Mouse (Mus musculus) right cerebral cortex, postnatal 14 days (tissue): ENCODE data around the gene Rps10.

Source experiments
- DNase-seq: peaks from one replicate; pipeline ENCODE4 v3.0.0; 2022

Gene Rps10

DNA sequence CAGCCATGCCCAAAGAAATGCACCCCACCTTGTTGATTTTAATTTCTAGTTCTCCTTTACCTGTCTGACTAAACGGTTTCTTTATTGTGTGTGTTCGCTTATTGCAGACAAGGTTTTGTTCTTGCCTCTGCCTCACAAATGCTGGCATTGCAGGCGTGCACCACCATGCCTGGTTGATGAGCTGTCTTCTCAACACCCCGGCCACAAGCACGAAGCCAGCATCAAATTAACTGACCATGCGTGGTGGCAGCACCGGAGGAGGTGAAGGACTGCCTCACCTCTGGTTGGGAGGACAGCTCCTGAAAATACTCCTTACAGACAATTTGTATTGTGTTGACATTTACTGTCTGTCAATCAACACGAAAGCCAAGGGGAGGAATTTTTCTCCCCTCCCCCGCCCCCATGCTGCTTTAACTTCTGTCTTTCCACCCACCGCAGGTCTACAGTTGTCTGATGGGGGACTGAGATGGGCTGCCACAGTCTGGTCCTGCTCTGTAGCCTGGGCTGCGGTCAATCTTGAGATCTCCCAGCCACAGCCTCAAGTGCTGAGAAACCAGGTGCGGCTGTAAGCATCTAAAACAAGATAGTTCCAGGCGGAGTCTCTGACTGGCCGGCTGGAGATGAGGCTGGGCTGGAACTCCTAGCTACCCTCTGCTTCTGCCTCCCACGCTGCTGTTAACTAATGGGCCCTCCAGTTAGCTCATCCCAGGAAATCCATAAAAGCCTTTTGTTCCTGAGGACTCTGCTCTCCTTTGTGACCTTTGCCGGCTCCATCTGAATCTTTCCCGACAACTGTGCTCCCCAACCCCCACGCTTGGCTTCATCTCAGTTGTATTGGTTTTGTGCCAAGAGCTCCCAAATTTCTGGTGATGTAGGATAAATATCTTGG is at the start of gene Rps10:
Gene Rps10, minus strand, starts transcription at position 538 of the 889 bp plus-strand sequence.
- DNase-seq: no peak

DNA sequence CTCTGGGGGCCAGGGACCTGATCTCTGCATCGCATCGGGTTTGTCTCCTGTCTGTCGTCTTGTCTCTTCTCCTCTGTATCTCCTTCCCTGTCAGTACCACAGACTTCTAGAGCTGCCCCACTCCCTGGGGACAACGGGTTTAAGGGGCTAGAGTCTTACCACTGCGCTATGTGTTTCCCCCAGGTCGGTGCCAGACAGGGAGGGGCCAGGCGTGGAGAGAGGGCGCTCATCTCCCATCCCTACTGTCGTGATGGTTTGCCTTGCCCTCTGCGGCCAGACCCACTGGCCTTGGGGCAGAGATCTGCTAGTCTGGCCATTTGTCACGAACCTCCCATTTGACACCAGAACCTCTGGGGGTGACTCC is 49.1 kb upstream of the Rps10 start:
- DNase-seq: no peak

DNA sequence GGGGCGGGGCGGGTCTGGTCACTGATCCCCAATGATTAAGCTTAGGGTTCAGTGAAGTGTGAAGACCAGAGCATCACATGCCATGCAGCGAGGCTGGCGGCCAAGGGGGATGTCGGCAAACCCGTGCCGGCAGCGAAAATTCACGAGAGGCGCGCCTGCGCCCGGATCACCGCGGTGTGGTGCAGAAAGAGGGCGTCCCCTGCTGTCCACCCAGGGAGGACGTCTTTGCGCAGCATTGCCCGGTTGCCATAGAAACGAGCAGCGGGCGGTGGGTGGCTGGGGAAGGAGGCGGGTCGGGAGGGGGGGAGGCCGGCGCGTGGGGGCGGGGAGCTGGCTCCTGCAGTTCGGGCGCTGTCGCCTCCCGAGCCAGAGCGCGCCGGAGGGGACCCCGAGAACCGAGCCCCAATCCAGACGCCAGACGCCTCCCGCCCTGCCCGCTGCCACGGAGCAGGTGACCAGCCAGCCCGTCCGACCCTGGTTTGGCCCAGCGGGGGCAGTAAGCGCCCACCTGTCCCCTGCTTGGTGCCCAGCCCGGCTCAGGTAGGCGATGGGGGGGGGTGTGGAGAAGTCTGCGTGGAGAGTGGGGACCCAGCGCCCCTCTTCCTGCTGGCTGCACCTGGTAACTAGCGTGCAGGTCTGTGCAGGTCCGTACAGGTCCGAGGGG is 48.5 kb upstream of the Rps10 start:
- peak; percentile 90 for DNase-seq

DNA sequence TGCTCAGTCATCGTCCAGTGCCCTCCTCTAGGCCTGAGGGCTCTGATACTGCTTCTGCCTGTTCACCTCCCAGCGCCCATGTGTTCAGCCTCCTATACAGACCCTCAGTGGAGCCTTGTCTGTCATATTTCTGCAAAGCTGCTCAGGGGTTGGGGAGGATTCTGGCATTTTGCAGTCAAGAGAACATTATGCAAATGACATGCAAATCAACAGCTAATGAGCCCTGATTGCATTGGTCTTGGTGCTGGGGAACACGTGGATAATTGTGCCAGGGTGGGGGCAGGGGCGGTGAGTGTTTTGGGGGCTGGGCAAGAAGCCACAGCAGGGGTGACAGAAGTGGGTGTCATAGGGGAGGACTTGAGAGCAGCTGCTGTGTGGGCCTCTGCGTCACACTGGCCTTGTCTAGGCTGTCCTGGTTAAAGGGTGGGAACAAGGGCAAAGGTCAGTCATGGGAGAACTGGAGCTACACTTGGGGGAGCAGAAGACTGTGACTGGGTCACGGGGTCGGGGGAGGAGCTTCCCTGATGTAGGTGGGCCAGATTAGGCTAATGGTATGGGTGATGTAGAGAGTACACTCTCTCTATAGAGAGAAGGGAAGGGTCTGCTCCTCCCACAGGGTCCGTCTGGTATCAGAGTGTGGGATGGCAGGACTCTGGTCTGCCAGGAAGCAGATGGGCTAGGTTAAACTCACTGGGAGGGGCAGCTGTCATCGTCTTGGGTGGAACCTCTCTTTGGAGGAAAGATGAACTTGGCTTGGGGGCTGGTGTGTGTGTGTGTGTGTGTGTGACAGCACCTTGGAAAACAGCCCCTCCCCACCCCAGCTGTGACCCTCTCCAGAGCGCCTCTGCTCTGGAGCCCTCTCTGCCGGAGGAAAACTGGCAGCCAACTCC is 42.7 kb upstream of the Rps10 start:
- peak; percentile 41 for DNase-seq

DNA sequence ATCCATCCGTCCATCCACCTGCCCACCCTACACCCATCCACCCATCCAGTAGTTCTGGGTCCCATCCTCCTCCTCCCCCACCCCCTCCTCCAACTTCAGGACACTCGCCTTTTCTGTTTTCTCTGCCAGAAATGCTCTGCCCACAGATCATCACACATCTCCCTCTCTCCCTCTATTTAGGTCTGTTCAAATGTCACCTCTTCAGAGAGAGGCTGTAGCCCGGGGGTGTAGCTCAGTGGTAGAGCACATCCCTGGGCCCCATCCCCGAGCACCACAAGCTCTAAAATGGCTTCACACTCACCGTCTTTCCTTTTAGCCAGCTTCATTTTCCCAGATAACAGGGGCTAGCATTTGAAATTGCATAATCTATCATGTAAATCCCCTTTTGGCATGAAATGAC is 41.3 kb upstream of the Rps10 start:
- DNase-seq: no peak

DNA sequence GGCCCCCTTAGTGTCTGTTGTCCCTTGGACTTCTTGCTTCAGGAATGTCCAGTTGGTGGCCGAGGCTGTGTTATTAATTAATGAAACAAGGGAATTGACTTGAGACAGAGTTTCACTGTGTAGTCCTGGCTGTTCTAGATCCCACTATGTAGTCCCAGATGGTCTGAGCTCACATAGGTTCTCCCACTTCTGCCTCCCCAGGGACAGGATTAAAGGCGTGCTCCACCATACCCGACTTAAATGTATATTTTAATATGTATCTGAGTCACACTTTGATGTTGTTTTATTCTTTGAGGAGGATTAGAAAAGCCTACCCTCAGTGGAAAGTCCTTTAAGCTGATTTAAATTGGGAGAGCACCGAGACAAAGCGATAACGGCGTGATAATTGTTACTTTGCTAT is 39.8 kb upstream of the Rps10 start:
- no peak for DNase-seq

DNA sequence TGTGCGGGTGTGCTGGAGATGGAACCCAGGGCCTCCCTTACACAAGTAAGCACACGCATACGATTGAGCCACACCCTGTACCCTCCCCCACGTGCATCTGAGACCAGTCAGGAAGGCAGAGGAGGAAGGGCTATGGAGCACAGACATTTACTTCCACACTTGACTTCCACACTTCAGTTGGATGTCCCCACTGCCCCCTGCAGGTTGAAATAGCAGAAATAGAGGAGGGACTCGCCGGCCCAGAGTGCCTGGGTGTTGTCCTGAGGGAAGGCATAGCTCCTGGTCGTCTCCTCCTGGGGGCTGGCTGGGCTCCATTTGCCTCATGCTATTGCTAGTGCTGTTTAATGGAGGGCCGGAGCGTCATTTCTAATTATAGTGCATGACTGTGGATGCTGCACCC is 39.0 kb upstream of the Rps10 start:
- peak; percentile 37 for DNase-seq

DNA sequence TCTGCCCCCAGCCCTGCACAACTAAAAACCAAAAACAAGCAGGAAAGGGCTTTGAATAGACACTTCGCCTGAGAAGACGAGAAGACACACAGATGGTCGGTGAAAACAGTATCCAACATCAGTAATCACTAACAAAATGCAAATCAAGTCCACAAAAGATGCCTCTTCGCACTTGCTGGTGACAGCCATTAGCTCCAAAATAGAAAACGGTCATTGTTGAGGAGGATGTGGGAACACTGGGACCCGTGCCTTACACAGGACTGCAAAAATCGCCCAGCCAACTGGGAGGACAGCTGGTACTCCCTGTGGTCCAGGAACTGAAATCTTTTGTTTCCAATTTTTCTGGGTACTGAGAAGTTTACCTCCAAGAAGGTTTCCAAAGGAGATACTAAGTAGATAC is 37.5 kb upstream of the Rps10 start:
- DNase-seq: no peak

DNA sequence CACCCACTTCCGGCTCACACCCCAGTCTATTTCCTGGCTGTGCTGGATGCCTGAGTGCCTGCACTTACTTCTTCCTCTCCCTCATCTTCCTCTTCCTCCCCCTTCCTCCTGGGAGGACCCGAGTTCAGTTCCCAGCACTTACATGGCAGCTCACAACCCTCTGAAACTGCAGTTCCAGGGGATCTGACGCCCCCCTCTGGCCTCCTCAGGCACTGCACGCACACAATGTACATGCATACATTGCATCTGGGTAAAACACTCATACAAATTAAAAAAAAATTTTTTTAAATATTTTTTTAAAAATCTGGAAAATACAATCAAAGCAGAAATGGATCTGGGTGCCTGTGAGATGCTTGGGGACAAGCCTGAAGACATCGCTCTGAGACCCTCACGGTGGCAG is 35.3 kb upstream of the Rps10 start:
- no peak for DNase-seq

DNA sequence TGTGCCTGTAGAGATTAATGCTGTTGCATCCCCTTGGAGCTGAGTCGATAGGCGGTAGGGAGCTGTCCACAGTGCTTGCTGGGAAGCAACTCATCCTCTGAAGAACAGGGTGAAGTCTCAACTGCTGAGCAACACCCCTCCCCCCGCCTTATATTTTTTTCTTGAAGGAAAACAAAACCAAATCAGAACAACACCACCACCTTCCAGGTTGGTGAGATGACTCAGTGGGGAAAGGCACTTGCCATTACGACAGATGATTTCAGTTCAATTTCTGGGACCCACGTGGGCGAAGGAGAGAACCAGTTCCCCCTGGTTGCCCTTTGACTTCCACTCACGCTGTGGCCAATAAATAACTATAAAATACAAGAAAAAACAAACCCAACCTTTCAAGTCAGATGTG is 22.3 kb upstream of the Rps10 start:
- DNase-seq: no peak

DNA sequence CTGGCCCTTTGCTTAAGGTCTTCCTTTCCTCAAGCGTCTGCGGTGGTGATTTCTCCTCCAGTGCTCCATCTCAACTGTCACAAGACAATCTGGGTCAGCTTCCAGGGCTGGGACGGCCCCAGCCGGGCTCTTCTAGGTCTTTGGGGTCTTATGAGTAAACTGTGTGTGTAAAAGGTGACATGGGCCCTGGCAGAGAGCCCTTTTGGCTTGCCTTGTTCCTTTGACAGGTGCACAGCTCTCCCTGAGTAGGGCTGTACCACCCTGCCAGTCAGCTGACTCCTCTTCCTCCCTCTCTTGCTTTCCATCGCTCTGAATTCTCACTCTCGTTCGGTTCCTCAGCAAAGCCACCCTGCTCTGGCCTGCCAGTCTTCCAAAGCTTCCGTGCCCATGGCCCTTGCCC is 20.7 kb upstream of the Rps10 start:
- DNase-seq: no peak

DNA sequence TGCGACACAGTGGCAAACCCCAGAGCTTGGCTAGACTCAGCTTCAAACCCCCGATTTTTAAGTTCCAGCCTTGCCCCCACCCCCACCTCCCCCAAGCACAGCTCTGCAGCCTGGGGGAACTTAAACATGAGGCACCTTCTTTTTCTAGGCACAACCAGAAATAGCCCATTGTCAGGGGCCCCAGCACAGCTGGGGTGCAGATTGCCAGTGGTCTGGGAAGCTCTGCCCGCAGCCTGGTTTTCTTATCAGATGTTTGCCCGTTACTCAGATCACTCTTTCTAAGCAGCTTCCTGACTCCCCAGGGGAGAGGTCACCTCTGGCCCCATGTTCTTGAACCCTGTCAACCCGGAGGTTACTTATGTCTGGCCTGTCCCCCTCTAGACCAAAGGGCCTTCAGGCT is 19.9 kb upstream of the Rps10 start:
- no peak for DNase-seq

DNA sequence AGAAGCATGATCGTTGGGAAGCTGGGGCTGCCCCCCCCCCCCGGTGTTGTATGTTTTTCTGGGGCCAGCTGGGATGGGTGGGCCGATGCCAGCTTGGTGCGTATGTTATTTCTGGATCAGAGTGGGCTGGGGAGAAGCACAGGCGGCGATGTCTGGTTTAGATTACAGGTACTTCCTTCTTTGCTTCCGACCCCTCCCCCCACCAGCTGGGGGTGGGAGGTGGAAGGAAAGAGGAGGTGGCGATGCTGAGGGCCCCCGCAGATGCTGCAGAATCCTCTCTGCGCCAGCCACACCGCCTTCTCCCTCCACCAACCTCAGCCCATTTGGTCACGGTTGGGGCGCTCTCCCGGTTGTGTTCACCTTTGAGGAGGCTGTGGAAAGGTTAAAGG is 19.5 kb upstream of the Rps10 start:
- DNase-seq: peak; percentile 82

DNA sequence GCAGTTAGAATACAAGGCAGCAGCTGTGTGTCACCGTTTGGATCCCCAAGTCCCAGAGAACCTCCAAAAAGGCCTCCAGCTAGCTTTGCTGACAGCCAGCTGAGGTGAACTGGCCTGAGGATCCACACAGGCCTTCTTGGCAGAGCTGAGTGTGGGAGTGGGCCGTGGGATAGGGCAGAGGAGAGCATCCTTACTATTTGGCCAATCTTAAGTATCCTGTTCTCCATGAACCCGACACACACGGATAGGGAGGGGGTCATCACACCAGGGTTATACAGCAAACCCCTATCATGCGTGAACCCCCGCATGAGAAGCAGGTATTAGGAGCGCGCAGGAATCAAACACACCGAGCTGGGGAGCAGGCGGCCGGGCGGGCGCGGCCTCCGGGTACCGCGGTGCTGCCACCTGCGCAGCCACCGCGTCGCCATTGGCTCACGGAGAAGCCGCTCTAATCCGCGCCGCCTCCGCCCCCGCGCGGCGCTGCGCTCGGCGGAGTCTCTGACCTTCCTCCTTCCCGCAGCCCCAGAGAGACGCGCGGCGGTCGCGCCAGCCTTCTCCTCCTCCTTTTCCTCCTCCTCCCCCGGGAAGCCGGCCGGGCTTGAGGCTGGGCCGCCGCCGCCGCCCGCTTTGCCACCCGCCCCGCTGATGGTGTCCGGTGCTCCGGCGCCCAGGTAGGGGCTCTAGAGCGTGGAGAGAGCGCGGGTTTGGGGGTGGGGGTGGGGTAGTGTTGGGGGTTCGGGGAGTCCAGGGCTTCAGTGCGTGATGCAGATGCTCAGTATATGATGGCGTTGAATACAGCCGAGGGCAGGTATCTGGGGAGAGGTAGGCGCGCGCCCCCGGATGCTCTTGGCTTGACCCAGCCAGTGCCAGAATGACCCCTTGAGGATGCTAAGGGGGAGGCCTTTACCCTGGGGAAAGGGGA is 18.9 kb upstream of the Rps10 start, which contains the start of gene Pacsin1:
Gene Pacsin1, plus strand, starts transcription at position 421 of the 922 bp plus-strand sequence.
- DNase-seq: peak; percentile 80

DNA sequence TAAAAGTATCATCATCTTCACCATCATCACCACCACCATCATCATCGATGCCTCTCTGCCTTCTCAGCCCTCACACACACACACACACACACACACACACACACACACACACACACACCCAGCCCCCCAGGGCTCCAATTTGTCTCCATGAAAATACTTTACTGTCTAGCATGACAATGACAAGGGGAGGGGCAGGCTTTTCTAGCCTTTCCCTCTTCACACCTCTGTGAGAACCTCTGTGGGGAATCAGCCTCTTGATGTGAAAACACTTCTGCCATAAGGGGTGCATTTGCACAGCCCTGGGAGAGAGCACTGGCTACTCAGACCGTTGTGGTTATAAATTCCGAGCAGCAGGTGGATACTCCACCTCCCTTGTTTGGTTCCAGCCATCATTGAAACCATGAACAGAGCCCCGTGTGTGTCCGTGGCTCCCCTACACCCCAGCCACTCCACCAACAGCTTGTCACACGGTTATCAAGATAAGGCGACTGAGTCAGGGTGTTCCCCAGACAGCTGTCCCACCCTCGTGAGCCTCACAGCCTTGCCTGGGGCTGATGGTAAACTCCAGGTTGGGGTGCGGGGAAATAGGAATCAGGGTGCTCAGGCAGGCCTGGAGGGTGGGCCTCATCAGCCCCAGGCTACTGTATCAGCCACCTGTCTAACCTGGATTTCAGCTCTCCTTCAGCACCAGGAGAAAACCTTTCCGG is 16.9 kb upstream of the Rps10 start:
- no peak for DNase-seq

DNA sequence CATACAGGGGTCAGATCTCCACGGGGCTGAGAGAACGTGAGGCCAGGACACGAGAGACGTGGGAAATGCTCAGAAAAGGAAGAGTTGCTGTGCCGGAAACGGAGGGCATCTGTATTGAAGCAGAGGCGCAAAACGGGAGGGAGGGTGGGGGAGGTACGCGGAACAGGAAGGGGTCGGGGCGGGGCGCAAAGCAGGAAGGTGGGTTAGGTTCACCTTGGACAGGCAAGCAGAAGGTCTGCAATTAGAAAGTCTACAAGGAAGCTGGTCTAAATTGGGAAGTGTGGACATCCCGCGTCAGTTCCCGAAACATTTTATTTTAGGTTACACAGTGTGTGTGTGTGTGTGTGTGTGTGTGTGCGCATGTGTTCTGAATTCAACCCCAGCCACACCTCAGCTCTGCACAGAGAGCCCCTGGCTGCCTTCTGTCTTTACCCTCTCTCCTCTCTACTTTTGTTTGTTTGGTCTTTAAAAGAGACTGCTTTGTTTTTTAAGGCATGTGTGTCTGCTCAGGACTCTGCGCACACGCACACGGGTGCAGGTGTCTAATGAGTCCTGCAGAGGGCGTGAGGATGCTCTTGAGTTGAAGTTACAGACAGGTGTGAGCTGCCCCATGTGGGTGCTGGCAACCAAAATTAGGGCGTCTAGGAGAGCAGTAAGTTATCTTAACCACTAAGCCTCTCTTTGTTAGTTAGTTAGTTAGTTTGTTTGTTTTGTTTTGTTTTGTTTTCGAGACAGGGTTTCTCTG is 15.7 kb upstream of the Rps10 start:
- DNase-seq: no peak

DNA sequence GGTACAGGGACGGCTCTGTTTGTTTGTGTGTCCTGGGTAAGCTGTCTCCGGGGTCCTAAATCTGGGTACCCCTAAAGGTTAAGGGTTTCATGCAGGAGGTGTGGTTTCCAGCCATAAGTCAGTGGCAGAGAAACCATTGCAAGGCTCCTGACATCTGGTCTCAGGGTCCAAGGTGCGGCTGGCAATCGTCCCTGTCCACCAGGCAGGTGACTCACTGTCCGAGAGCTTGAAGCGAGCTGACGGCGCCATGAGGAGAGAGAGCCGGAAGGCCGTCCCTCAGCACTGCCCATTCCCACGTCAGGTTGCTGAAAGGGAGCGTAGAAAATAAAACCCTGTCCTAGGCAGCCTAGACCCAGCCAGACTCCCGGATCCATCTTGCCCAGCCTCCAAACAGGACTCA is 14.1 kb upstream of the Rps10 start:
- DNase-seq: no peak

DNA sequence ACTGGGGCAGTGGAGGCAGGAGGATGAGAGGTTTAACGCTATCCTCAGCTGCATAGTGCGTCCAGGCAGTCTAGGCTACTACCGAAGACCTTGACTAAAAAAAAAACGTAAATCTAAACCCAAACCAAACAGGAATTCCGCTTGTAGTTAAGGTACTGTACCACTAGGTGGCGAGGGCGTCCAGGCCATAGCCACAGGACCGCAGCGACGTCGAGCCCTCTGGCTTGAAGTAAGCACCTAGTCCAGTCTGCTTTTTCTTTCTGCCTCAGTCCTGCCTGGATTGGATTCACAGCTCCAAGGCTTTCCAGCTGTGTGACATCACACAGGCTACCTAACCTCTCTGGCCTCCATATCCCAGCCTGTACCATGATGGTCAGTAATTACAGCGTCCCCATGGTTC is 13.7 kb upstream of the Rps10 start:
- no peak for DNase-seq

DNA sequence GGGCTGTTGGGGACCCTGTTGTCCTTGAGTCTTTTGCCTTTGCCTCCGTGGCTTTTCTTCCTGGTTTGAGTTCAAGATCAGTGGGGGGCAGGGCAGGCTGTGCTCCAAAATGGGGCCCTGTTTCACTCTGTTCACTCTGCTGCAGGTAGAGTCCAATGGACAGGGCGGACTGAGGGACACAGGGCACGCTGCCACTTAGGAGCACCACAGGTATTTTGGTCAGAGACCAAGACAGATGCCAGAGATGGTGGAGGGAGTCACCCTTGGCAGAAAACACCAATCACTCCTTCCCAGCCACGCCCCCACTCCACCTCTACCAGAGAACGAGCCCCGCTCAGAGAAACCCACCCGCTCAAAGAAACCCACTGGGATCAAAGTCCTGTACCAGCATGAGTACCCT is 9.3 kb upstream of the Rps10 start:
- DNase-seq: no peak

DNA sequence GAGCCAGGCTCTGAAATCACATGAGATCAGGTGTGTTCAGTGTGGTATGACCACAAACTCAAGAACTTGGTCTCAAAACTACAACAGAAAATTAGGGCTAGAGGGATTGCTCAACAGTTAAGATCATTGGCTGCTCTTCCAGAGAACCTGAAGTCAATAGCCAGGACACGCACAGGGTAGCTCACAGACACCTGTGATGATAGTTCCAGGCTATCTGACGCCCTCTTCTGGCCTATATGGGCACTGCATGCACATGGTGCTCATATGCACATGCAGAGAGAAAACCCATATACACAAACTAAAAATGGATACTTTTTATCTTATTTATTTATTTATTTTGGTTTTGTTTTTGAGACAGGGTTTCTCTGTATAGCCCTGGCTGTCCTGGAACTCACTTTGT is 8.1 kb upstream of the Rps10 start:
- no peak for DNase-seq

DNA sequence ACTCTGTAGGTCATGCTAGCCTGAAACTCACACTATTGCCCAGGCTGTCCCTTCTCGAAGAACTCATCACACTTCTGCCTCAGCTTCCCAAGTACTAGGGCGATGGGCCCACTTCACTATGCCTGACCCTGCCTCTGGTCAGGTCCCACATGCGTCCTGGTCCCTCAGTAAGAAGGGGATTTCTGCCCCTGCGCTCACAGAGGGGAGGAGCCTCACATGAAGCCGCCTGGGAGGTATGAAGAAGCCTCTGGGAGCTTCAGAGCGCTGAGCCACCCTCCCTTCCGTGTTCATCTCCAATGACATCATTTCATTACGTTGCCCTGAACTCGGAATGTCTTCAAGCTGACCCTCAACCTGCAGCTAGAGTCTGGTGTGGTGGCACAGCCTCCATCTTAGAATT is 7.3 kb upstream of the Rps10 start:
- DNase-seq: no peak
